Mouse (Mus musculus) heart, postnatal 0 days (tissue): ENCODE data around the gene Gpr1.

Source experiments
- CTCF ChIP-seq: IDR thresholded peaks from 2 replicates; pipeline ENCODE4 v1.5.1; 2016; ENCODE audit warnings: antibody characterized with exemption, control low read depth, low read depth
- EP300 ChIP-seq: IDR thresholded peaks from 2 replicates; pipeline ENCODE4 v1.6.1; 2016; ENCODE audit warnings: antibody characterized with exemption, low read depth

DNA sequence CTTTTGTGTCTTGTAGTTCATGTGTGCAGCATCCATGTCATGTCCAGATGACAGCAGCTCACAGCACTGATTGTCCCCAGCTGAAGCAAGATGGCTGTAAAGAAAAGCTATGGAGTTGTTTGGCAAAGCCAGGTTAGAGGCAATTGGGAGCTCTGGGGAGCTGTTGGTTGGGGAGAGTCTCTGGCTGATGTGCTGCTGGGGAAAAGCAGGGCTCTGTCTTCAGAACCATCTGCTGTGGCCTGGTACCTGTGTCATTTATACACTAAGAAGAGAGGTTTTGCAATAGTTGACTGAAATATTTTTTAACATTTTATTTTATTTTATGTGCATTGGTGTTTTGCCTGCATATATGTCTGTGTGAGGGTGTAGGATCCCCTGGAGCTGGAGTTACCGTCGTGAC lies 44.2 kb upstream of the Gpr1 start:
- TF ChIP-seq CTCF = no peak
- TF ChIP-seq EP300 = no peak
